Mouse (Mus musculus) macrophage (primary cell): ENCODE measurements around the gene Cd151. TPM values are rescaled to one million over a fixed set of nuclear protein-coding genes. Genes with fewer than 3 reads are reported as not detected.

Source experiments
- H3K27ac ChIP-seq: fragments of 350-480 bp; formaldehyde crosslinking; 2 replicates; pipeline ENCODE4 v1.9.0; 2021
- H3K36me3 ChIP-seq: fragments of 350-480 bp; formaldehyde crosslinking; 2 replicates; pipeline ENCODE4 v1.9.0; 2021; ENCODE audit errors: inconsistent target
- H3K4me3 ChIP-seq: fragments of 350-480 bp; formaldehyde crosslinking; 2 replicates; pipeline ENCODE4 v1.9.0; 2021; ENCODE audit errors: inconsistent target
- H3K79me2 ChIP-seq: fragments of 350-480 bp; formaldehyde crosslinking; 2 replicates; pipeline ENCODE4 v1.9.0; 2021; ENCODE audit errors: inconsistent target
- WGBS: methylation state at CpG from one replicate; pipeline ENCODE4 v1.1.7; 2026; ENCODE audit warnings: inconsistent platforms; ENCODE audit not compliant: missing documents; 5-methylcytosine and 5-hydroxymethylcytosine counted together
- polyA plus RNA-seq: library from polyadenylated mRNA; stranded (reverse); fragments of 250-400 nt; gene quantifications from 3 replicates; pipeline ENCODE4 v1.2.4, GENCODE M21; 2018; ENCODE audit warnings: inconsistent platforms

Gene Cd151
- polyA plus RNA-seq, 1 experiment from 2014 or later: 60.3 TPM

GRCm38 (mm10) chr7:141480842-141481497 is 13.8 kb downstream of the Cd151 start:
- H3K4me3 ChIP-seq: no peak overlapping the region
- H3K36me3 ChIP-seq: peaks cover 30% of the 10 kb centered on the region; the same call in 1 of the 2 replicates
- H3K79me2 ChIP-seq: peaks cover 59% of the 10 kb centered on the region
- H3K27ac ChIP-seq: no peak overlapping the region
- WGBS: 26% methylated on average over 10 of the region's 10 CpGs

GRCm38 (mm10) chr7:141481498-141482401 is 14.6 kb downstream of the Cd151 start:
- Histone ChIP-seq H3K4me3 (no peak overlapping the region), H3K27ac (no peak overlapping the region), H3K36me3 (peaks cover 38% of the 10 kb centered on the region; the same call in 1 of the 2 replicates), H3K79me2 (peaks cover 54% of the 10 kb centered on the region)
- WGBS: 22% methylated on average over 74 of the region's 81 CpGs

GRCm38 (mm10) chr7:141482531-141483024 is 15.4 kb downstream of the Cd151 start:
- H3K79me2 ChIP-seq: peaks cover 49% of the 10 kb centered on the region
- H3K4me3 ChIP-seq: no peak overlapping the region
- WGBS: 86% methylated on average over 11 of the region's 11 CpGs
- H3K27ac ChIP-seq: no peak overlapping the region
- H3K36me3 ChIP-seq: peaks cover 45% of the 10 kb centered on the region; the same call in 1 of the 2 replicates

- H3K4me3 ChIP-seq: no peak overlapping the region
- H3K27ac ChIP-seq: no peak overlapping the region
- H3K79me2 ChIP-seq: peaks cover 43% of the 10 kb centered on the region
- WGBS: 100% methylated on average over 4 of the region's 6 CpGs
- H3K36me3 ChIP-seq: peaks cover 45% of the 10 kb centered on the region; the same call in 1 of the 2 replicates
Measured at GRCm38 (mm10) chr7:141483114-141483653, 16.0 kb downstream of the Cd151 start.

GRCm38 (mm10) chr7:141484186-141485120 is 17.3 kb downstream of the Cd151 start:
- peaks cover 36% of the 10 kb centered on the region; the same call in 1 of the 2 replicates for H3K79me2 ChIP-seq
- H3K4me3 ChIP-seq: no peak overlapping the region
- WGBS: 90% methylated on average over 5 of the region's 5 CpGs
- H3K27ac ChIP-seq: no peak overlapping the region
- peaks cover 47% of the 10 kb centered on the region; the same call in 1 of the 2 replicates for H3K36me3 ChIP-seq

GRCm38 (mm10) chr7:141485186-141485585 is 18.0 kb downstream of the Cd151 start:
- WGBS: 75% methylated on average over 2 of the region's 2 CpGs

GRCm38 (mm10) chr7:141485606-141486005 is 18.4 kb downstream of the Cd151 start:
- Histone ChIP-seq H3K4me3 (no peak overlapping the region), H3K36me3 (peaks cover 49% of the 10 kb centered on the region; the same call in 1 of the 2 replicates), H3K79me2 (peaks cover 30% of the 10 kb centered on the region; the same call in 1 of the 2 replicates), H3K27ac (no peak overlapping the region)
- 93% methylated on average over 2 of the region's 2 CpGs for WGBS

More at GRCm38 (mm10) chr7:141485186-141485585, 18.0 kb downstream of the Cd151 start:
- no peak overlapping the region for H3K4me3 ChIP-seq
- no peak overlapping the region for H3K27ac ChIP-seq
- H3K79me2 ChIP-seq: peaks cover 32% of the 10 kb centered on the region; the same call in 1 of the 2 replicates
- peaks cover 49% of the 10 kb centered on the region; the same call in 1 of the 2 replicates for H3K36me3 ChIP-seq

- 100% methylated on average over 1 of the region's 1 CpGs for WGBS
- peaks cover 30% of the 10 kb centered on the region; the same call in 1 of the 2 replicates for H3K79me2 ChIP-seq
- H3K27ac ChIP-seq: no peak overlapping the region
- H3K4me3 ChIP-seq: no peak overlapping the region
- peaks cover 49% of the 10 kb centered on the region; the same call in 1 of the 2 replicates for H3K36me3 ChIP-seq
Measured at GRCm38 (mm10) chr7:141486239-141486638, 19.0 kb downstream of the Cd151 start.

- Histone ChIP-seq H3K27ac (no peak overlapping the region), H3K79me2 (peaks cover 26% of the 10 kb centered on the region; the same call in 1 of the 2 replicates), H3K36me3 (peaks cover 56% of the 10 kb centered on the region), H3K4me3 (no peak overlapping the region)
- 95% methylated on average over 7 of the region's 7 CpGs for WGBS
Measured at GRCm38 (mm10) chr7:141487141-141487540, 19.9 kb downstream of the Cd151 start.

- Histone ChIP-seq H3K27ac (peak overlapping the region; percentile 31; the same call in 1 of the 2 replicates), H3K79me2 (0 out of 2 replicates have a peak, but pooled peaks cover 4% of the 10 kb centered on the region), H3K4me3 (no peak overlapping the region), H3K36me3 (peaks cover 49% of the 10 kb centered on the region)
- WGBS: 100% methylated on average over 2 of the region's 2 CpGs
Measured at GRCm38 (mm10) chr7:141491151-141491550, 24.0 kb downstream of the Cd151 start.

- Histone ChIP-seq H3K27ac (no peak overlapping the region), H3K36me3 (peaks cover 40% of the 10 kb centered on the region), H3K79me2 (no peaks in the 10 kb centered on the region), H3K4me3 (no peak overlapping the region)
- 91% methylated on average over 5 of the region's 5 CpGs for WGBS
Measured at GRCm38 (mm10) chr7:141492738-141493137, 25.5 kb downstream of the Cd151 start.

GRCm38 (mm10) chr7:141493729-141494128 is 26.5 kb downstream of the Cd151 start:
- Histone ChIP-seq H3K36me3 (peaks cover 40% of the 10 kb centered on the region), H3K79me2 (no peaks in the 10 kb centered on the region), H3K27ac (no peak overlapping the region), H3K4me3 (no peak overlapping the region)
- 83% methylated on average over 1 of the region's 1 CpGs for WGBS

GRCm38 (mm10) chr7:141495379-141495778 is 28.2 kb downstream of the Cd151 start:
- H3K36me3 ChIP-seq: peaks cover 40% of the 10 kb centered on the region
- no peak overlapping the region for H3K27ac ChIP-seq
- H3K4me3 ChIP-seq: no peak overlapping the region
- no peaks in the 10 kb centered on the region for H3K79me2 ChIP-seq
- WGBS: 92% methylated on average over 2 of the region's 2 CpGs
